Mouse (Mus musculus) forebrain, postnatal 0 days (tissue): ENCODE measurements around the gene Ncoa5. TPM values are rescaled to one million over a fixed set of nuclear protein-coding genes. Genes with fewer than 3 reads are reported as not detected.

Experiments used
- ATAC-seq: fragments of 200-750 bp; cut with Nextera tagmentation; 2 replicates; pipeline ENCODE4 v1.8.0; 2017; ENCODE audit warnings: mild to moderate bottlenecking, moderate library complexity
- DNase-seq: peaks from one replicate; pipeline ENCODE4 v3.0.0-alpha.2; 2015
- H3K27ac ChIP-seq: fragments of 300-500 bp; sonication (generic); 2 replicates; pipeline ENCODE4 v1.5.1; 2014; ENCODE audit warnings: low read depth, mild to moderate bottlenecking, antibody characterized with exemption, low read length, moderate library complexity, mixed read lengths
- H3K27me3 ChIP-seq: fragments of 300-500 bp; sonication (generic); 2 replicates; pipeline ENCODE4 v1.6.1; 2014; ENCODE audit warnings: mild to moderate bottlenecking, low read length, mixed read lengths; ENCODE audit not compliant: insufficient read depth
- H3K36me3 ChIP-seq: fragments of 300-500 bp; sonication (generic); 2 replicates; pipeline ENCODE4 v1.6.1; 2014; ENCODE audit warnings: mild to moderate bottlenecking, moderate library complexity; ENCODE audit not compliant: insufficient read depth
- H3K4me1 ChIP-seq: fragments of 300-500 bp; sonication (generic); 2 replicates; pipeline ENCODE4 v1.6.1; 2014; ENCODE audit warnings: antibody characterized with exemption; ENCODE audit not compliant: insufficient read depth
- H3K4me2 ChIP-seq: fragments of 300-500 bp; sonication (generic); 2 replicates; pipeline ENCODE4 v1.6.1; 2014; ENCODE audit warnings: low read depth, mild to moderate bottlenecking, moderate library complexity
- H3K4me3 ChIP-seq: fragments of 300-500 bp; sonication (generic); 2 replicates; pipeline ENCODE4 v1.5.1; 2014; ENCODE audit warnings: low read depth, low read length, mixed read lengths
- H3K9ac ChIP-seq: fragments of 300-500 bp; sonication (generic); 2 replicates; pipeline ENCODE4 v1.6.1; 2014; ENCODE audit warnings: mild to moderate bottlenecking
- H3K9me3 ChIP-seq: fragments of 300-500 bp; sonication (generic); 2 replicates; pipeline ENCODE4 v1.6.1; 2016; ENCODE audit warnings: low read length
- CTCF ChIP-seq: sonication (generic); IDR thresholded peaks from 2 replicates; pipeline ENCODE4 v1.5.1; 2016; ENCODE audit warnings: antibody characterized with exemption, control low read depth, low read depth
- WGBS: fragments of 180-500 bp; shearing (Covaris S2); extraction: QIAGEN DNeasy Blood & Tissue Kit; methylation state at CpG from one replicate; pipeline ENCODE4 v1.1.7; 2014; 5-methylcytosine and 5-hydroxymethylcytosine counted together
- polyA plus RNA-seq: library from polyadenylated mRNA; unstranded; fragments of >200 nt; fragmentation: Nextera tagmentation; extraction: Ambion mirVana; gene quantifications from 2 replicates; pipeline ENCODE4 v1.2.1, GENCODE M21; 2015
- total RNA-seq: library from RNA; depleted of rRNA; stranded (reverse); fragments of >200 nt; gene quantifications from 2 replicates; pipeline ENCODE4 v1.2.3, GENCODE M21; 2014; rRNA removed

Ncoa5 gene
- total and polyA plus RNA-seq, 2 experiments from 2014 or later = 64.4 to 96.3 TPM

DNA sequence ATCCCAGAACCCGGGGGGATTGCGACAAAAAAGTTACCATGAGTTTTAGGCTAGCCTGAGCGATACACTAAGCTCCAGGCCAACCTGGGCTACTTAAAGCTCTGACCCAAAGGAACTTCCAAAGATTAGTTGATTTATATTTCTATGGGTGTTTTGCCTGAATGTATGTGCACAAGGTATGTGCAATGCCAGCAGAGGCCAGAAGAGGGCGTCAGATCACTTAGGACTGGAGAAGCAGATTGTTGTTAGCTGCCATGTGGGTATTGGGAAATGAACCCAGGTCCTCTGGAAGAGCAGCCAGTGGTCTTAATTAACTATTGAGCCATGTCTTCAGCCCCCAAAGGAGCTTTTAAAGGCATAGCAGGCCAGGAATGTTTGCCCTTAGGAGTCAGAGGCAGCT lies 82.9 kb downstream of the Ncoa5 start:
- TF ChIP-seq CTCF = peak; percentile 56
- Histone ChIP-seq H3K27me3 (peaks cover 36% of the 10 kb centered on the region), H3K4me2 (no peak overlapping the region), H3K4me1 (peaks cover 3% of the 10 kb centered on the region; the same call in 1 of the 2 replicates), H3K9ac (no peak overlapping the region), H3K27ac (no peak overlapping the region), H3K36me3 (no peaks in the 10 kb centered on the region), H3K4me3 (no peak overlapping the region), H3K9me3 (no peaks in the 10 kb centered on the region)
- no peak for DNase-seq
- ATAC-seq = no peak
- 82% methylated on average over 4 of the region's 4 CpGs for WGBS

DNA sequence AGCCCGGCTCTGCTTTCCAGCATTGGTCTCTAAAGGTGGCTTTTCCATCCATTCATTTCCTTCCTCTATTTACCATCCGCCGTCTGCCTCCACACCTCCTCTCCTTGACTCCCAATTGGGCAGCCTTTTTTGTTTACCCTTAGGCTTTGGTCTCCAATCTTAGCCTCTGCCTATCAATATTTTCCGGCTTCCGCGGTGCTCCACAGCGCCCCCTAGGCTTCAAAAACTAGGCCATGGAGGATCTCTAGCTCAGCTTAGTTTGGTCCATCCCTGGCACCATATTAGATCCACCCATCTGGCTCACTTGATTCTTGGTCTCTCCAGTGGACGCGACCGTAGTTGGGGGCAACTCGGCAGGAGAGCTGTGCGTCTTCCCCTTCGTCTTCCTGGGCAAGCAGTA lies 84.2 kb downstream of the Ncoa5 start:
- no peak for DNase-seq
- WGBS = 29% methylated on average over 13 of the region's 13 CpGs
- H3K4me1 ChIP-seq = peaks cover 3% of the 10 kb centered on the region; the same call in 1 of the 2 replicates
- H3K27me3 ChIP-seq = peaks cover 36% of the 10 kb centered on the region
- no peak overlapping the region for H3K4me3 ChIP-seq
- H3K9me3 ChIP-seq = no peaks in the 10 kb centered on the region
- no peak overlapping the region for H3K9ac ChIP-seq
- ATAC-seq = no peak
- H3K36me3 ChIP-seq = no peaks in the 10 kb centered on the region
- peak; percentile 59 for TF ChIP-seq CTCF
- no peak overlapping the region for H3K27ac ChIP-seq
- H3K4me2 ChIP-seq = no peak overlapping the region

Other genes starting within 250 kb of the Ncoa5 start
- gene Snx21, start 249.0 kb downstream of the Ncoa5 start, total RNA-seq = 72.0 and 77.5 TPM in 2 replicates
- 48.5 and 50.2 TPM in 2 replicates for gene Snx21, start 249.0 kb downstream of the Ncoa5 start, polyA plus RNA-seq
- gene Acot8, start 230.0 kb downstream of the Ncoa5 start, total RNA-seq = 17.4 and 23.0 TPM in 2 replicates
- 13.7 and 17.1 TPM in 2 replicates for gene Acot8, start 230.0 kb downstream of the Ncoa5 start, polyA plus RNA-seq
- 5.5 and 6.7 TPM in 2 replicates for gene Zswim3, start 229.8 kb downstream of the Ncoa5 start, total RNA-seq
- gene Zswim3, start 229.8 kb downstream of the Ncoa5 start, polyA plus RNA-seq = 2.6 and 5.2 TPM in 2 replicates
- gene Zswim1, start 212.2 kb downstream of the Ncoa5 start, total RNA-seq = 11.2 and 18.6 TPM in 2 replicates
- gene Zswim1, start 212.2 kb downstream of the Ncoa5 start, polyA plus RNA-seq = 27.5 and 32.6 TPM in 2 replicates
- 0.62 and 1.00 TPM in 2 replicates for gene Spata25, start 206.3 kb downstream of the Ncoa5 start, total RNA-seq
- not detected in 2 replicates for gene Spata25, start 206.3 kb downstream of the Ncoa5 start, polyA plus RNA-seq
- 86.2 and 93.8 TPM in 2 replicates for gene Ctsa, start 202.0 kb downstream of the Ncoa5 start, total RNA-seq
- gene Ctsa, start 202.0 kb downstream of the Ncoa5 start, polyA plus RNA-seq = 83.5 and 95.3 TPM in 2 replicates
- 5.0 and 5.4 TPM in 2 replicates for gene Neurl2, start 201.4 kb downstream of the Ncoa5 start, total RNA-seq
- gene Neurl2, start 201.4 kb downstream of the Ncoa5 start, polyA plus RNA-seq = 4.7 and 6.4 TPM in 2 replicates
- 28.2 and 43.4 TPM in 2 replicates for gene Pltp, start 177.2 kb downstream of the Ncoa5 start, total RNA-seq
- gene Pltp, start 177.2 kb downstream of the Ncoa5 start, polyA plus RNA-seq = 67.9 and 80.7 TPM in 2 replicates
- 67.3 and 82.2 TPM in 2 replicates for gene Pcif1, start 155.6 kb downstream of the Ncoa5 start, total RNA-seq
- 104 and 115 TPM in 2 replicates for gene Pcif1, start 155.6 kb downstream of the Ncoa5 start, polyA plus RNA-seq
- gene Zfp335, start 123.1 kb downstream of the Ncoa5 start, total RNA-seq = 20.9 and 26.0 TPM in 2 replicates
- gene Zfp335, start 123.1 kb downstream of the Ncoa5 start, polyA plus RNA-seq = 10.0 and 11.2 TPM in 2 replicates
- 5.3 and 14.2 TPM in 2 replicates for gene Mmp9, start 94.1 kb downstream of the Ncoa5 start, total RNA-seq
- gene Mmp9, start 94.1 kb downstream of the Ncoa5 start, polyA plus RNA-seq = 5.3 and 8.3 TPM in 2 replicates
- gene Slc12a5, start 74.1 kb downstream of the Ncoa5 start, total RNA-seq = 83.2 and 139 TPM in 2 replicates
- 24.5 and 41.6 TPM in 2 replicates for gene Slc12a5, start 74.1 kb downstream of the Ncoa5 start, polyA plus RNA-seq
- gene Cd40, start 20.8 kb upstream of the Ncoa5 start, total RNA-seq = 5.0 TPM in 2 replicates
- gene Cd40, start 20.8 kb upstream of the Ncoa5 start, polyA plus RNA-seq = 4.7 and 7.0 TPM in 2 replicates
- not detected in 2 replicates for gene 1700025C18Rik, start 55.9 kb upstream of the Ncoa5 start, total RNA-seq
- not detected in 2 replicates for gene 1700025C18Rik, start 55.9 kb upstream of the Ncoa5 start, polyA plus RNA-seq
- gene Cdh22, start 200.0 kb upstream of the Ncoa5 start, total RNA-seq = 11.5 and 24.6 TPM in 2 replicates
- gene Cdh22, start 200.0 kb upstream of the Ncoa5 start, polyA plus RNA-seq = 7.1 and 10.4 TPM in 2 replicates